Mouse (Mus musculus) brain, embryonic 14.5 days (tissue): ENCODE data around the gene Pla2g2f. TPM values are rescaled to one million over a fixed set of nuclear protein-coding genes. Genes with fewer than 3 reads are reported as not detected.
A peak's percentile ranks its signal among the peaks of the same experiment; 100 is the strongest.

ENCODE experiments used
- DNase-seq: peaks from one replicate; pipeline ENCODE4 v3.0.0-alpha.2; 2011; ENCODE audit warnings: low read depth
- CTCF ChIP-seq: fragments of 200-500 bp; IDR thresholded peaks from 2 replicates; pipeline ENCODE4 v1.5.1; 2012; ENCODE audit warnings: inconsistent platforms, mild to moderate bottlenecking, moderate library complexity, borderline replicate concordance; ENCODE audit not compliant: insufficient read depth, insufficient read length; ENCODE audit errors: extremely low read depth
- POLR2A ChIP-seq: fragments of 200-500 bp; IDR thresholded peaks from 2 replicates; pipeline ENCODE4 v1.6.1; 2012; ENCODE audit warnings: mild to moderate bottlenecking, inconsistent platforms, borderline replicate concordance; ENCODE audit not compliant: poor library complexity, insufficient read depth, insufficient read length, severe bottlenecking; ENCODE audit errors: extremely low read depth
- polyA plus RNA-seq: library from polyadenylated mRNA; depleted of rRNA; stranded (reverse); fragments of >200 nt; gene quantifications from 2 replicates; pipeline ENCODE4 v1.2.3, GENCODE M21; 2012; rRNA removed

Gene Pla2g2f
- polyA plus RNA-seq, result 0.16 and 1.2 TPM in 2 replicates

GRCm38 (mm10) chr4:138757416-138757815 lies at the start of gene Pla2g2f:
Gene Pla2g2f, minus strand, starts transcription at chr4:138757626.
- no peak for DNase-seq
- no peak for TF ChIP-seq CTCF
- TF ChIP-seq POLR2A, result no peak

DNA sequence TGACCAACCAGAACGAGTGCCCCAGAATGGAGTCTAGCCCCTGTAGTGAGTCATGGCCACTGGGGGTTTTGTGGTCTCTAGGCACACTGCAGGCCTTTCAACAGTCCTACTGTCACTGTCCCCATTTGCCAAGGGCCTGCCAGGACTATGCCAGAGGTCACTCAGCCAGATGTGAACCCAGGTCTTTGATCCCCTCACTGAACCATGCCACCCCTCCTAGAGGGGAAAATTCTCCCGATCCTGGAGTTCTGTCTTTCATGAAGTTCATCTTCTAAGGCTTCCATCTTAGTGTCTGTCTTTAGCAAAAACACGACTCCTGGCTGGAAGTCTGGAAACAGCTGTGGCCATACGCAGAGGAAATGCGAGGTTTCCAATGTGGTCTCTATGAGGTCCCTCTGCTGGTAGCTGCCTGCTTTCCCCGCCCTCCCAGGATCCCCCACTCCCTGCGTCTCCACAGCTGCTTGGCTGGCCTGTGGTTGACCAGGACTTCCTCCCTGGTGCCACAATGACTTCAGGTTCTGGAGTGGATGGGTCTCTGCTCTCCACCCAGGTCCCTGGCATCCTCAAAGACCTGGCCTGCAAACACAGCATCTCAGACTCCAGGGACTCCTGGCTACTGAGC lies 49.6 kb upstream of the Pla2g2f start:
- TF ChIP-seq CTCF, result no peak
- no peak for TF ChIP-seq POLR2A
- DNase-seq, result no peak

DNA sequence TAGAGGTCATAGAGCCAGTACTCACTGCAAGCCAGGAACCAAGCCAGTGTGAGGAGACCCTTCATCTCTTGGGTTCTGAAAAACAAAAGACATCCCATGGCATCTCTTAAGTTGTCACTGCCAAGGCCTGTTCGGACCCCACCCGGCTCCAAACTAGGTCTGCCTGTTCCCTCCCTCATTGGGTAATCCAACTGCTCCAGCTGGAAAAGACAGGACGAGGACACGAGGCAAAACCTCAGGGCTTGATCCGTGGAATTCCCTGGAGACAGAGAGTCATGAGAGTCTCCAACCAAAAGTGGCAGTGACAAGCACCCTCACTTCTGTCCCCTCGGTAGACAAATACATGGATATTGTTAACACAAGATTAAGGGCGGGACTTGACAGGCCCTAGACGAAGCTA lies 48.7 kb upstream of the Pla2g2f start:
- no peak for DNase-seq

DNA sequence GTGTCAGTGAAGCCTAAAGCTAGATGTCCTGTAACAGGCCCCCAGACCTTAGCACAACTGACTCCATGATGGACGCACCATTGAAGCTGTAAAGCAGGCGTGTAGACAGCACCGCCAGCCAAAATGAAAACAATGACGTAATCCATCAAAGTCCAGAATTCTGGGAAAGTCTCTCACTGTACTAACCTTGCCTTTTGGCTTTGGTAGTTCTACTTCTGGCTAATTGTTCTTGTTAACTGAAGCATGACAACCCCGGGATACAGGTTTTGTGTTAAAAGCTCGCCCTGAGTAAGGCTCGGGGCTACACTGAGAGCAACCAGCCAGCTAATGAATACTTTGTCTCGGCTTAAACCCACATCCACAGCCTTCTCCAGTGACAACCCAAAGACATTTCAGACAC lies 47.8 kb upstream of the Pla2g2f start:
- DNase-seq, result peak; percentile 59

More for the DNA sequence above, 48.7 kb upstream of the Pla2g2f start:
- TF ChIP-seq POLR2A, result no peak
- TF ChIP-seq CTCF, result no peak

DNA sequence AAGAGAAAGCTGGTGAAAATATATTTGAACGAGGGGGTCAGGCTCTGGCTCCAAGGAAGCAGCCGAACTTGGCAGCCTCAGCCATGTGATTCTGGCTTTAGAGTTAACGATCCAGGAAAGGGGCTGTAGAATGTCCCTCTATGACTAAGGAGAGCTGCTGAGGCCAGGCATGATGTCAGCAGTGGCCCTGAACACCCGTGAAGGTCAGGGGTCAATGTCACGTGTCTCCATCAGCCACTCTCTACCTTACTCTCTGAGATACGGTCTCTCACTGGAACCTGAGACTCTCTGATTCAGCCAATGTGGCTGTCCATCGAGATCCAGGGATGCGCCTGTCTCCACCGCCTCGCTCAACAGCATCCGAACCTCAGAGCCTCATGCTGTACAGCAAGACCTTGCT lies 45.5 kb upstream of the Pla2g2f start:
- TF ChIP-seq POLR2A (no peak), CTCF (no peak)
- DNase-seq, result no peak

More for the DNA sequence above, 47.8 kb upstream of the Pla2g2f start:
- TF ChIP-seq POLR2A, result no peak
- TF ChIP-seq CTCF, result no peak

DNA sequence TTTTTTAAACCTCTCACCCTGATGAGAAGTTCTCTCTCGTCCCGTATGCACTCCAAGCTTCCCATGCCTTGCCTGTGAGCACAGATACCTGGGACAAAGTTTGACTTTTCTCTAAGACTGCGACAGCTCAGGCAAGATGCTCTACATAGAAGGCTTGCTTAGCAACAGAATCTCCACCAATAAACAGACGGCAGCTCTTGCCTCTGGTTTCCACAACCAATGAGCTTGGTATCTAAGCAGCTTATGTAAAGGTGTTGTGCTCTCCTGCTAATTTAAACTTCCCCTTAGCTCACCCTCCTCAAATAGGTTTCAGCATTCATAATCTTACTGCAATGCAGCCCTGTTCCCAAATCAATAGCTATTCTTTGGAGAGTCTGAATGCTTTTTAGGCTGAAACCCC lies 44.2 kb upstream of the Pla2g2f start:
- no peak for DNase-seq
- TF ChIP-seq CTCF (no peak), POLR2A (no peak)

DNA sequence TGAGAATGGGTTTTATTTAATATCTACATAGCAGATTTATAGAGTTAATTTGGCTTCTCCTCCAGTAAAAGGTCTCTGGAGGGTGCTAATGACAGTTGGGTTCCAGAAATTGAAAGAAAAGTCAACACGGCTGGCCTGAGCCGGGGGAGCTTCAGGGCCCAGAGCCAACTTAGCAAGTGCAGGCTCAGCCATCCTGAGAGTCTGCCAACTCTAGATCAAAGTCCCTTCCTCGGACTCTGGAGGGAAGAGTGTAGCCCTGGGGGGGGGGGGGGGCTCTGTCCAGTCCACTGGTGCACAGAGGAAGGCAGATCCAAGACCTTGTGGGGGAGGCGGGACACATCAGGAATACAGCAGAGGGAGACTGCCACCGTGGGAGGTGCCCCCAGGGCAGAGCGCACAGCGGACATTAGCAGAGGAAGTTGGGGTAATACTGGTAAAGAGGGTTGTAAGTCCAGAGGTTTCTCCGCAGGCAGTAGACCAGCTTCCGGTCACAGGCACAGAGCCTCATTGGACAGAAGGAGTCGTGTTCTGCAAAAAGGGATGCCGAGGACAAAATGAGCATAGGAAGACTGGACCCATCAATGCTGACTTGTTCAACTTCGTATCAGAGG lies 42.8 kb upstream of the Pla2g2f start:
- DNase-seq, result peak; percentile 55
- TF ChIP-seq POLR2A (no peak), CTCF (no peak)

DNA sequence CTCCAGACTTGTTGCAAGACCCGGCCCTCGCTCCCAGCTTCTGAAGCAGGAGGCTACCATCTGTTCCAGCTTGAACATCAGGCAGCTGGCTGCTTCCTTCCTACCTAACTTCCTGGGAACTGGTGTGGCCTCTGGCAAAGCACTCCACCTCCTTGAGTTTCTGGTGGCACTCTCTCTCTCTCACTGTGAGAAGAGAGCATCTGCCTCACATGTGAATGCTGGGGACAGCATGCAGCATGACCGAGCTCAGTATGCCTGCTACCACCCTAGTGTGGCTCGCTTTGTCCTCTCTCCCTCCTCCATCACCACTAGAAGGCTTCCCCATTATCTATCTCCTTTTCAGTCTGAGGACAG lies 39.8 kb upstream of the Pla2g2f start:
- peak; percentile 9 for DNase-seq
- TF ChIP-seq POLR2A, result no peak
- TF ChIP-seq CTCF, result no peak

DNA sequence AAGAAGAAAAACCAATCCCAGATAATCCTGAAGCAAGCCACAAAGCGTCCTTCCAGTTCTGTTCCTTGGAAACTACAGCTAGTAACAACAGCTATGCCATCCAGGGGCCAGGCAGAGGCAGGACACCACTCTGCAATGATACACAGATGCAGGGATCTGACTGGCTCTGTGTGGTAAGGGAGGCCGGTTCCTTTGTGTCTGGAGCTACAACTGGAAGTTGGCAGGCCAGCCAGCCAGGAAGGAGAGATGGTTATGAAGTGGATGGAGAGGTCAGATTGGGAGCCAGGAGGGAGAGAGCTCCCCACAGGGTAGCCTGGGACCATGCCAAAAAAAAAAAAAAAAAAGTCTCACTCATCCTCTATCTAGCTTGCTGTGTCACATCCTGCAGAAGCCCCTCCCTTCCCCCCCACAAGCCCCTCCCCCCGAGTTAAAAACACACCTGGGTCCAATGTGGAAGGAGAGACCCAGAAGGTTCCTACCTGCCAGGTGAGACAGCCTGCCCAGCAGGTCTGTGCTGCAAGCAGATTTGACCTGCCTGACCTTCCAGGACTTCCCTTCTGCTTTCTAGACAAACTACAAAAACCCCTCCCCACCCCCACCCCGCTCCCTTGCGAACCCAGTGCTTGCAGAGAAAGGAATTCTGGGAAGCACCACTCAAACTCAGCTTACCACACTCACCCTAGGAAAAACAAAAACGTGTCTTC lies 39.2 kb upstream of the Pla2g2f start:
- TF ChIP-seq POLR2A (no peak), CTCF (no peak)
- no peak for DNase-seq

DNA sequence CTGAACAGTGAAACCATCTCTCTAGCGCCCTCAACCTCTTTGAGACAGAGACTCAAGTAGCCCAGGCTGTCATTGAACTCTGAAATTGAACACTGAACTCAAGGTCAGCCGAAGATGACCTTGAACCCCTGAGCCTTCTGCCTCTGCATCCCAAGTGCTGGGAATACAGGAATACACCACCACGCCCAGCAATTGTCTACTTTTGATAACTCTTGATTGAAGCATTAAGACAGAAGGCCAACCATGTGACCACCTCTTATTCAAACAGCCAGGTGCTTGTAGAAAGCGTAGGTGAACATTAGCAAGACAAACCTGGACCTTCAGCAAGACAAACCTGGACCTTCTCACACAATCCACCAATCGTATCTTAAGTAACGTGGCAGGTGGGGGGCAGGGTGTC lies 36.9 kb upstream of the Pla2g2f start:
- DNase-seq, result no peak
- TF ChIP-seq POLR2A (no peak), CTCF (no peak)

DNA sequence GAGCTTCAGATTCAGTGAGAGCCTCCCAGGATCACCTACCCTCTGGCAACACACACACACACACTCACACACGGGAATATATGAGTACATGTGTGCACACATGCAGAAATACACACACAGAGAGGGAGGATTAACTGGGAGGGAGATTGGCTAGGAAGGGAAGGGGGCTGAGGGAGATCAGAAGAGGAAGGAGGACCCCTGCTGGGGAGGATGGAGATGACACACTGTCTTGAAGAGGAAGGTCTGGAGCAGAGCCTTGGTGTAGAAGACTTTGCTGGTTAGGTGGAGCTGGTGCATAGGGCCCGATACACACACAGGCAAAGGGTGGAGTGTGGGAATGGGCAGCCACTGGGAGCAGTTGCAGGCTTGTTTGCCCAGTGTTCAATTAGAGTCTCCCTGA lies 35.9 kb upstream of the Pla2g2f start:
- DNase-seq, result peak; percentile 57
- peak; percentile 54; the same call in 1 of the 2 replicates for TF ChIP-seq CTCF
- TF ChIP-seq POLR2A, result no peak
